Mouse (Mus musculus) cortical plate, adult 2 months (tissue): ENCODE measurements around the gene Capn11.

Source experiments
- CTCF ChIP-seq: fragments of 200-500 bp; IDR thresholded peaks from 2 replicates; pipeline ENCODE4 v1.5.1; 2011; ENCODE audit warnings: mild to moderate bottlenecking, control low read depth, low read length; ENCODE audit not compliant: insufficient read depth; ENCODE audit errors: extremely low read depth
- POLR2A ChIP-seq: fragments of 200-500 bp; IDR thresholded peaks from 2 replicates; pipeline ENCODE4 v1.6.1; 2011; ENCODE audit warnings: mild to moderate bottlenecking, low read length, control low read depth; ENCODE audit not compliant: insufficient read depth; ENCODE audit errors: extremely low read depth

DNA sequence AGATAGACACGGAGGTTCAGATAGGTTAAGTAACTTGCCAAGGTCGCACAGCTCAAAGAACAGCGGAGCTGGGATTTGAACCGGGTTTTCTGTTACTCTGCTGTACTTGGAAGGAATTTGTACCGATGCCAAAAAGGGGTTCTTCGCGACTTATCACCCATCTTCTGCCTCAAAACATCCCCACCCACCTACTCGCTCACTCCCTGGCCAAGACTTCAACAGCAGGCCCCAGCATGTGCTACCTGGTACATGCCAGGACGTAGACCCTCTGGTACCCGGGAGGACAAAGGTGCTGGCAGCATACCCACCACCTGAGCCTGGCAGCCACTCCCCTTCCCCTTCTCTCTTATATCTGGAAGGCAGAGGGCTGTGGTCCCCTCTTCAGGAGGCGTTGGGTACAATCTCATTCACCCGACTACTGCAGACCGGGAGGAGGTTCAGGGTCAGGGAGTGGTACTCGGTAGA, 25.6 kb upstream of the Capn11 start:
- no peak for TF ChIP-seq CTCF
- TF ChIP-seq POLR2A: no peak
